In genomic region chr2:109105773-109106484, GRCm38 (mm10) we compare ENCODE assay signal across 18 mouse cellular contexts.
DNase-seq lines count a peak whose midpoint lies in the region; ATAC-seq and TF ChIP-seq lines count a peak whose summit lies in the region.
"Had no signal": no experiment of that assay in that cellular context is flagged by ENCODE, and none has a peak within 500 bp of the region (broad histone marks: within the 10 kb centered on the region; RNA-seq: fewer than 3 reads in every experiment).

No protein-coding gene starts in this region.

- no peak for TF ChIP-seq POLR2A in brain, embryonic 14.5 days (IDR thresholded peaks at IDR 0.05; ENCODE audit: borderline replicate concordance, extremely low read depth, insufficient read depth, insufficient read length, poor library complexity, severe bottlenecking)

- no peaks in the 10 kb centered on the region for H3K9me3 ChIP-seq in hindbrain, embryonic 13.5 days
- H3K9me3 ChIP-seq in hindbrain, postnatal 0 days (ENCODE audit: low read length) = no peaks in the 10 kb centered on the region
- no peaks in the 10 kb centered on the region for H3K9me3 ChIP-seq in forebrain, embryonic 14.5 days (replicated peaks; ENCODE audit: control insufficient read depth, low read length)
- no peaks in the 10 kb centered on the region for H3K9me3 ChIP-seq in neural tube, embryonic 14.5 days (ENCODE audit: control insufficient read depth, low read length)
- H3K9me3 ChIP-seq: heart, embryonic 10.5 days; limb, embryonic 13.5 days had no signal

- H3K36me3 ChIP-seq in hindbrain, embryonic 13.5 days = no peaks in the 10 kb centered on the region
- H3K36me3 ChIP-seq in hindbrain, postnatal 0 days (ENCODE audit: insufficient read depth, low read length) = no peaks in the 10 kb centered on the region
- no peaks in the 10 kb centered on the region for H3K36me3 ChIP-seq in forebrain, embryonic 14.5 days (ENCODE audit: control insufficient read depth, insufficient read depth, low read length)
- no peaks in the 10 kb centered on the region for H3K36me3 ChIP-seq in neural tube, embryonic 14.5 days (ENCODE audit: control insufficient read depth, insufficient read depth, low read length)
- H3K36me3 ChIP-seq: heart, embryonic 10.5 days; limb, embryonic 13.5 days had no signal

- no peak overlapping the region for H3K4me2 ChIP-seq in hindbrain, embryonic 13.5 days
- no peak overlapping the region for H3K4me2 ChIP-seq in hindbrain, postnatal 0 days (ENCODE audit: low read depth, low read length)
- H3K4me2 ChIP-seq in forebrain, embryonic 14.5 days (ENCODE audit: low read length) = no peak overlapping the region
- no peak overlapping the region for H3K4me2 ChIP-seq in neural tube, embryonic 14.5 days (ENCODE audit: low read depth, low read length)
- H3K4me2 ChIP-seq: limb, embryonic 13.5 days had no signal

- TF ChIP-seq CTCF in hindbrain, postnatal 0 days (IDR thresholded peaks at IDR 0.05; ENCODE audit: low read depth) = no peak
- TF ChIP-seq CTCF in brain, embryonic 14.5 days (IDR thresholded peaks at IDR 0.05; ENCODE audit: borderline replicate concordance, extremely low read depth, insufficient read depth, insufficient read length) = no peak

- H3K4me3 ChIP-seq in hindbrain, embryonic 13.5 days = no peak overlapping the region
- H3K4me3 ChIP-seq in hindbrain, postnatal 0 days (ENCODE audit: low read length) = no peak overlapping the region
- H3K4me3 ChIP-seq in forebrain, embryonic 14.5 days (ENCODE audit: low read depth, low read length) = no peak overlapping the region
- H3K4me3 ChIP-seq in neural tube, embryonic 14.5 days (ENCODE audit: low read depth, low read length) = no peak overlapping the region
- H3K4me3 ChIP-seq: erythroblast, embryonic 14.5 days; heart, embryonic 10.5 days; limb, embryonic 13.5 days had no signal

- no peak for DNase-seq in hindbrain, postnatal 0 days (ENCODE audit: low spot score)
- DNase-seq in brain, embryonic 14.5 days (ENCODE audit: low read depth) = peak; percentile 57
- DNase-seq in forebrain, embryonic 14.5 days (ENCODE audit: low spot score) = peak; percentile 37
- DNase-seq in ovary, postnatal 36 days (ENCODE audit: low spot score) = no peak
- DNase-seq in thymus, postnatal 25 days = no peak
- DNase-seq: cerebellum, postnatal 14 days; embryo, embryonic 11 days; gastrocnemius, postnatal 25 days; heart, postnatal 10 days; kidney, adult 9 months; right cerebral cortex, postnatal 25 days had no signal

- peaks cover 5% of the 10 kb centered on the region; the same call in 1 of the 2 replicates for H3K4me1 ChIP-seq in hindbrain, embryonic 13.5 days (replicated peaks)
- H3K4me1 ChIP-seq in hindbrain, postnatal 0 days (ENCODE audit: insufficient read depth, low read length) = no peaks in the 10 kb centered on the region
- H3K4me1 ChIP-seq in forebrain, embryonic 14.5 days (ENCODE audit: control insufficient read depth, insufficient read depth, low read length) = no peaks in the 10 kb centered on the region
- no peaks in the 10 kb centered on the region for H3K4me1 ChIP-seq in neural tube, embryonic 14.5 days (ENCODE audit: control insufficient read depth, insufficient read depth, low read length)
- H3K4me1 ChIP-seq: heart, embryonic 10.5 days; limb, embryonic 13.5 days had no signal

- no peak overlapping the region for H3K9ac ChIP-seq in hindbrain, embryonic 13.5 days
- no peak overlapping the region for H3K9ac ChIP-seq in hindbrain, postnatal 0 days (replicated peaks; ENCODE audit: low read length)
- H3K9ac ChIP-seq in forebrain, embryonic 14.5 days (ENCODE audit: low read length) = no peak overlapping the region
- no peak overlapping the region for H3K9ac ChIP-seq in neural tube, embryonic 14.5 days (replicated peaks; ENCODE audit: low read depth, low read length)
- H3K9ac ChIP-seq: limb, embryonic 13.5 days; liver, embryonic 14.5 days had no signal

- ATAC-seq in hindbrain, embryonic 13.5 days (ENCODE audit: low FRiP score) = peak; percentile 74; the same call in 1 of the 2 replicates
- ATAC-seq in hindbrain, postnatal 0 days = no peak
- ATAC-seq in forebrain, embryonic 14.5 days = peak; percentile 73
- ATAC-seq in neural tube, embryonic 14.5 days (ENCODE audit: low read depth) = peak; percentile 54
- ATAC-seq: inflammation-experienced regulatory T-cells, adult 6 months had no signal

- H3K27me3 ChIP-seq in hindbrain, embryonic 13.5 days = no peaks in the 10 kb centered on the region
- no peaks in the 10 kb centered on the region for H3K27me3 ChIP-seq in hindbrain, postnatal 0 days (ENCODE audit: insufficient read depth, low read length)
- H3K27me3 ChIP-seq in forebrain, embryonic 14.5 days (replicated peaks; ENCODE audit: control insufficient read depth, insufficient read depth, low read length) = no peaks in the 10 kb centered on the region
- H3K27me3 ChIP-seq in neural tube, embryonic 14.5 days (ENCODE audit: control insufficient read depth, insufficient read depth, low read length) = no peaks in the 10 kb centered on the region
- H3K27me3 ChIP-seq: limb, embryonic 13.5 days had no signal

- no peak overlapping the region for H3K27ac ChIP-seq in hindbrain, embryonic 13.5 days
- H3K27ac ChIP-seq in hindbrain, postnatal 0 days = no peak overlapping the region
- H3K27ac ChIP-seq in forebrain, embryonic 14.5 days (ENCODE audit: low read depth, low read length) = no peak overlapping the region
- H3K27ac ChIP-seq in neural tube, embryonic 14.5 days (ENCODE audit: low read depth, low read length) = no peak overlapping the region
- H3K27ac ChIP-seq: heart, embryonic 10.5 days; limb, embryonic 13.5 days; liver, embryonic 14.5 days had no signal

- WGBS in hindbrain, embryonic 13.5 days = 52% methylated on average over 3 of the region's 3 CpGs
- 27% methylated on average over 3 of the region's 3 CpGs for WGBS in hindbrain, postnatal 0 days
- WGBS in forebrain, embryonic 14.5 days = 44% methylated on average over 3 of the region's 3 CpGs
- whole genome bisulfite sequencing in neural tube, embryonic 14.5 days = 59% methylated on average over 3 of the region's 3 CpGs

Comparison
In these comparisons a context has a peak if more than half of its experiments do, and no peak if none do; other contexts are left out.
1. DNase-seq: peak in brain, embryonic 14.5 days (single experiment) and forebrain, embryonic 14.5 days (single experiment); none in hindbrain, postnatal 0 days (single experiment), ovary, postnatal 36 days (single experiment) and thymus, postnatal 25 days (single experiment).